Mouse (Mus musculus): Measurements from ENCODE around the gene Ypel4.
"Not testable (repeated sequence)": the region's sequence is repeated elsewhere in the genome, so short reads cannot be mapped to it uniquely, and the experiment has no call there.

Ypel4 gene

GRCm38 (mm10) chr2:84727172-84727858 lies 6.5 kb upstream of the Ypel4 start, which contains the start of gene Clp1:
TSS of gene Clp1 (minus strand) at chr2:84727350.
- ATAC-seq (ENCODE audit: low TSS enrichment) = peak; percentile 98

- not testable (repeated sequence) for ATAC-seq (ENCODE audit: low TSS enrichment)
Observed at GRCm38 (mm10) chr2:84728191-84728590, 5.7 kb upstream of the Ypel4 start.

GRCm38 (mm10) chr2:84731206-84731605 lies 2.7 kb upstream of the Ypel4 start:
- no peak for ATAC-seq (ENCODE audit: low TSS enrichment)

GRCm38 (mm10) chr2:84732394-84732793 lies 1.5 kb upstream of the Ypel4 start:
- no peak for ATAC-seq (ENCODE audit: low TSS enrichment)

GRCm38 (mm10) chr2:84734351-84734864 lies 550 bp downstream of the Ypel4 start:
- ATAC-seq (ENCODE audit: low TSS enrichment) = peak; percentile 50

- no peak for ATAC-seq (ENCODE audit: low TSS enrichment)
Observed at GRCm38 (mm10) chr2:84734919-84735318, 1.1 kb downstream of the Ypel4 start.

- ATAC-seq (ENCODE audit: low TSS enrichment) = no peak
Observed at GRCm38 (mm10) chr2:84735346-84735920, 1.6 kb downstream of the Ypel4 start.

- no peak for ATAC-seq (ENCODE audit: low TSS enrichment)
Observed at GRCm38 (mm10) chr2:84736312-84737161, 2.7 kb downstream of the Ypel4 start.

GRCm38 (mm10) chr2:84737451-84737925 lies 3.6 kb downstream of the Ypel4 start:
- no peak for ATAC-seq (ENCODE audit: low TSS enrichment)

- no peak for ATAC-seq (ENCODE audit: low TSS enrichment)
Observed at GRCm38 (mm10) chr2:84738271-84738911, 4.5 kb downstream of the Ypel4 start.

GRCm38 (mm10) chr2:84740608-84741333 lies 6.9 kb downstream of the Ypel4 start:
- ATAC-seq (ENCODE audit: low TSS enrichment) = no peak

- no peak for ATAC-seq (ENCODE audit: low TSS enrichment)
Observed at GRCm38 (mm10) chr2:84741841-84742450, 8.1 kb downstream of the Ypel4 start.

- ATAC-seq (ENCODE audit: low TSS enrichment) = no peak
Observed at GRCm38 (mm10) chr2:84742451-84743283, 8.8 kb downstream of the Ypel4 start.

- peak; percentile 78 for ATAC-seq (ENCODE audit: low TSS enrichment)
Observed at GRCm38 (mm10) chr2:84743561-84743960, 9.7 kb downstream of the Ypel4 start, which contains the start of gene Gm19426. TSS of gene Gm19426 (minus strand) at chr2:84743655.

- no peak for ATAC-seq (ENCODE audit: low TSS enrichment)
Observed at GRCm38 (mm10) chr2:84744126-84744525, 10.3 kb downstream of the Ypel4 start.

GRCm38 (mm10) chr2:84750115-84750514 lies 16.3 kb downstream of the Ypel4 start:
- peak; percentile 41; the same call in 1 of the 2 replicates for ATAC-seq (ENCODE audit: low TSS enrichment)

- ATAC-seq (ENCODE audit: low TSS enrichment) = no peak
Observed at GRCm38 (mm10) chr2:84756245-84756644, 22.4 kb downstream of the Ypel4 start.

GRCm38 (mm10) chr2:84757026-84757682 lies 23.3 kb downstream of the Ypel4 start:
- no peak for ATAC-seq (ENCODE audit: low TSS enrichment)

- peak; percentile 92 for ATAC-seq (ENCODE audit: low TSS enrichment)
Observed at GRCm38 (mm10) chr2:84758542-84759127, 24.8 kb downstream of the Ypel4 start.

All from frontal cortex, adult (tissue).